Mouse (Mus musculus): ENCODE measurements around the gene Gm49387. TPM values are rescaled to one million over a fixed set of nuclear protein-coding genes. Genes with fewer than 3 reads are reported as not detected.

The Gm49387 gene
- polyA plus RNA-seq, 1 experiment from 2014 or later = 1.7 TPM

DNA sequence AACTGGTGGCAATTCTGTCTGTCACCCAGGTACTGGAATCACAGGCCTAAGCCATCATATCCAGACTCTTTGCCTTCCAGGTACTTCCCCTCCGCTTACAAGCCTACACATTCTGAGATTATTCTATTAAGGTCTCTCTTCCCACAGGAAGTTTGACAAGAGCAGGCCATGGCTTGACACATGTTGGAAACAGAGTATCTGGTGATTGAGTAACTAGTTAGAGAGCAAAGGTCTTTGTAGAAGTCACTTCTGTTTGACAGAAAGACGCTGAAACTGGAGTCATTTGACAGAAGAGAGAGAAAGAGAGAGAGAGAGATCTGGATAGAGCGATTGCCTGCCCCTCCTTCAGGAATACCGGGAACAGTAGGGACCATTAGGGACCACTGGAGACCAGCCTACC lies 109.8 kb downstream of the Gm49387 start:
- no peak overlapping the region for H3K4me3 ChIP-seq (ENCODE audit: low read depth, low read length)
- no peaks in the 10 kb centered on the region for H3K36me3 ChIP-seq (ENCODE audit: insufficient read depth, low read length)
- H3K9ac ChIP-seq (replicated peaks; ENCODE audit: low read depth) = no peak overlapping the region
- no peak overlapping the region for H3K27ac ChIP-seq (ENCODE audit: low read length)
- H3K4me1 ChIP-seq (ENCODE audit: insufficient read depth, low read depth, low read length) = no peaks in the 10 kb centered on the region
- ATAC-seq (no peak), DNase-seq (ENCODE audit: low spot score) (no peak)
- no peak overlapping the region for H3K4me2 ChIP-seq (replicated peaks; ENCODE audit: low read depth, low read length)
- WGBS = 73% methylated on average over 4 of the region's 4 CpGs
- no peaks in the 10 kb centered on the region for H3K9me3 ChIP-seq (ENCODE audit: low read length)
- no peaks in the 10 kb centered on the region for H3K27me3 ChIP-seq (replicated peaks; ENCODE audit: insufficient read depth, low read length)
- TF ChIP-seq EP300 (IDR thresholded peaks at IDR 0.05) = no peak

GRCm38 (mm10) chr14:31525040-31525810 lies 115.5 kb downstream of the Gm49387 start:
- WGBS = 71% methylated on average over 7 of the region's 7 CpGs
- Histone ChIP-seq H3K4me3 (ENCODE audit: low read depth, low read length) (no peak overlapping the region), H3K9me3 (ENCODE audit: low read length) (no peaks in the 10 kb centered on the region), H3K9ac (replicated peaks; ENCODE audit: low read depth) (no peak overlapping the region), H3K4me2 (replicated peaks; ENCODE audit: low read depth, low read length) (no peak overlapping the region), H3K27me3 (replicated peaks; ENCODE audit: insufficient read depth, low read length) (no peaks in the 10 kb centered on the region), H3K4me1 (ENCODE audit: insufficient read depth, low read depth, low read length) (no peaks in the 10 kb centered on the region), H3K27ac (ENCODE audit: low read length) (no peak overlapping the region), H3K36me3 (ENCODE audit: insufficient read depth, low read length) (no peaks in the 10 kb centered on the region)
- DNase-seq (ENCODE audit: low spot score) (no peak), ATAC-seq (no peak)
- TF ChIP-seq EP300 (IDR thresholded peaks at IDR 0.05) (no peak), CTCF (IDR thresholded peaks at IDR 0.05) (no peak)

DNA sequence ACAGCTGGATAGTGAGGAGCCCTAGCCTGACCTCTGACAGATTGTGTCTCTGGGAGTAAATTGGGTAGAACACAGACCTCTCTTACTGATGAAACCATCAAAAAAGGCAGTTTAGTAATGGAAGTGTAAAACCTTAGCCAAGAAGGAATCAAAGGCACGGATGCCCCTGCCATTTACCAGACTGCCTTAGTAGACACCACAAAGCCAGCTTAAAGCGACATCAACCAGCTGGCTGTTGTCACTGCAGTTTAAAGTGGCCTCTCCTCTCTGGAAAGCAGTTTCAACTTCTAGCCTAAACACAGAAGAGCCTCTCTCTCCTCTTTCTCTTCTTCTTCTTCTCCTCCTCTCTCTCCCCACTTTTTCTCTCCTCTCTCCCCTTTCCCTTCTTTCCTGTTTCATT lies 119.4 kb downstream of the Gm49387 start:
- H3K27me3 ChIP-seq (replicated peaks; ENCODE audit: insufficient read depth, low read length) = no peaks in the 10 kb centered on the region
- no peak overlapping the region for H3K27ac ChIP-seq (ENCODE audit: low read length)
- WGBS = 32% methylated on average over 2 of the region's 2 CpGs
- no peak for TF ChIP-seq EP300 (IDR thresholded peaks at IDR 0.05)
- no peak for TF ChIP-seq CTCF (IDR thresholded peaks at IDR 0.05)
- H3K4me3 ChIP-seq (ENCODE audit: low read depth, low read length) = no peak overlapping the region
- H3K4me1 ChIP-seq (ENCODE audit: insufficient read depth, low read depth, low read length) = no peaks in the 10 kb centered on the region; the same call in 1 of the 2 replicates
- no peak overlapping the region for H3K9ac ChIP-seq (replicated peaks; ENCODE audit: low read depth)
- DNase-seq (ENCODE audit: low spot score) (peak; percentile 32), ATAC-seq (peak; percentile 23; the same call in 1 of the 2 replicates)
- no peaks in the 10 kb centered on the region for H3K9me3 ChIP-seq (ENCODE audit: low read length)
- H3K36me3 ChIP-seq (ENCODE audit: insufficient read depth, low read length) = no peaks in the 10 kb centered on the region
- H3K4me2 ChIP-seq (replicated peaks; ENCODE audit: low read depth, low read length) = no peak overlapping the region

- Histone ChIP-seq H3K9me3 (ENCODE audit: low read length) (no peaks in the 10 kb centered on the region), H3K9ac (replicated peaks; ENCODE audit: low read depth) (no peak overlapping the region), H3K4me2 (replicated peaks; ENCODE audit: low read depth, low read length) (no peak overlapping the region), H3K27me3 (replicated peaks; ENCODE audit: insufficient read depth, low read length) (no peaks in the 10 kb centered on the region), H3K4me1 (ENCODE audit: insufficient read depth, low read depth, low read length) (no peaks in the 10 kb centered on the region; the same call in 1 of the 2 replicates), H3K4me3 (ENCODE audit: low read depth, low read length) (no peak overlapping the region), H3K27ac (ENCODE audit: low read length) (no peak overlapping the region), H3K36me3 (ENCODE audit: insufficient read depth, low read length) (no peaks in the 10 kb centered on the region)
- TF ChIP-seq CTCF (IDR thresholded peaks at IDR 0.05) (peak; percentile 77), EP300 (IDR thresholded peaks at IDR 0.05) (no peak)
- 14% methylated on average over 3 of the region's 3 CpGs for WGBS
- DNase-seq (ENCODE audit: low spot score) = peak; percentile 80
- peak; percentile 62 for ATAC-seq
These were observed 121.5 kb downstream of the Gm49387 start for GRCm38 (mm10) chr14:31519165-31519564.

- H3K9ac ChIP-seq (replicated peaks; ENCODE audit: low read depth) = no peak overlapping the region
- no peak for ATAC-seq
- TF ChIP-seq CTCF (IDR thresholded peaks at IDR 0.05) (no peak), EP300 (IDR thresholded peaks at IDR 0.05) (no peak)
- DNase-seq (ENCODE audit: low spot score) = no peak
- H3K4me2 ChIP-seq (replicated peaks; ENCODE audit: low read depth, low read length) = no peak overlapping the region
- H3K9me3 ChIP-seq (ENCODE audit: low read length) = no peaks in the 10 kb centered on the region
- H3K27ac ChIP-seq (ENCODE audit: low read length) = no peak overlapping the region
- H3K36me3 ChIP-seq (ENCODE audit: insufficient read depth, low read length) = no peaks in the 10 kb centered on the region
- no peak overlapping the region for H3K4me3 ChIP-seq (ENCODE audit: low read depth, low read length)
- H3K4me1 ChIP-seq (ENCODE audit: insufficient read depth, low read depth, low read length) = no peaks in the 10 kb centered on the region; the same call in 1 of the 2 replicates
- WGBS = 93% methylated on average over 2 of the region's 2 CpGs
- H3K27me3 ChIP-seq (replicated peaks; ENCODE audit: insufficient read depth, low read length) = no peaks in the 10 kb centered on the region
These were observed 124.8 kb downstream of the Gm49387 start for GRCm38 (mm10) chr14:31515895-31516294.

GRCm38 (mm10) chr14:31510322-31510721 lies 130.4 kb downstream of the Gm49387 start:
- no peak overlapping the region for H3K27ac ChIP-seq (ENCODE audit: low read length)
- H3K36me3 ChIP-seq (ENCODE audit: insufficient read depth, low read length) = peaks cover 35% of the 10 kb centered on the region
- H3K4me3 ChIP-seq (ENCODE audit: low read depth, low read length) = no peak overlapping the region
- no peak overlapping the region for H3K4me2 ChIP-seq (replicated peaks; ENCODE audit: low read depth, low read length)
- WGBS = 78% methylated on average over 3 of the region's 3 CpGs
- H3K9ac ChIP-seq (replicated peaks; ENCODE audit: low read depth) = no peak overlapping the region
- no peaks in the 10 kb centered on the region for H3K27me3 ChIP-seq (replicated peaks; ENCODE audit: insufficient read depth, low read length)
- no peaks in the 10 kb centered on the region for H3K4me1 ChIP-seq (ENCODE audit: insufficient read depth, low read depth, low read length)
- DNase-seq (ENCODE audit: low spot score) (no peak), ATAC-seq (no peak)
- H3K9me3 ChIP-seq (ENCODE audit: low read length) = no peaks in the 10 kb centered on the region
- no peak for TF ChIP-seq CTCF (IDR thresholded peaks at IDR 0.05)
- no peak for TF ChIP-seq EP300 (IDR thresholded peaks at IDR 0.05)

All from lung, postnatal 0 days (tissue).